Mouse (Mus musculus): Measurements from ENCODE around the gene Fhdc1.

DNA sequence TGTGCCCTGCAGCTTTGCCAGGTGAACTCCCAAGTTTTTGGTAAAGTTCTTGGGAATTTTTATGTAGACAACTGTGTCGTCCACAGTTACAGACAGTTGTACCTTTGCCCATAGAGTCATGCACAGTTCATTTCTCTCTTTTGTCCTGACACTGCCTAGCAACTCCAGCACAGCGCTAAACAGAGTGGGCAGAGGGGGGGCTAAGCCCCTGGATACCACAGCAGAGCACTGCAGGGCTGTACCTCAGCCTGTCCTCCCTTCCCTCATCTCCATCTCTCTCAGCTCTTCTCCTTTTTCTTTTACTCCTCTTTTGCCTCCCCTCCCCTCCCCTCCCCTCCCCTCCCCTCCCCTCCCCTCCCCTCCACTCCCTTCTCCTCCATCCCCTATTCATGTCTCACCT lies 77.5 kb downstream of the Fhdc1 start:
- TF ChIP-seq CTCF (IDR thresholded peaks at IDR 0.05; ENCODE audit: low read depth, low read length) (no peak), POLR2A (IDR thresholded peaks at IDR 0.05; ENCODE audit: extremely low read depth, insufficient read depth, low read length) (no peak)

All from liver, adult 2 months (tissue).